Mouse (Mus musculus): ENCODE data around the gene A4gnt. TPM values are rescaled to one million over a fixed set of nuclear protein-coding genes. Genes with fewer than 3 reads are reported as not detected.

The A4gnt gene
- polyA plus RNA-seq (2015; fragmentation: Nextera tagmentation; extraction: Ambion mirVana) = not detected in 2 replicates

- H3K9me3 ChIP-seq (ENCODE audit: control insufficient read depth, low read length) = no peaks in the 10 kb centered on the region
- no peaks in the 10 kb centered on the region for H3K27me3 ChIP-seq (replicated peaks; ENCODE audit: control insufficient read depth, insufficient read depth, low read length)
- H3K27ac ChIP-seq (ENCODE audit: low read length) = no peak within 1 kb of the TSS
- no peak within 1 kb of the TSS for H3K4me3 ChIP-seq (replicated peaks; ENCODE audit: low read length)
- H3K36me3 ChIP-seq (ENCODE audit: control insufficient read depth, insufficient read depth) = no peaks in the 10 kb centered on the region
- H3K4me1 ChIP-seq (replicated peaks; ENCODE audit: control insufficient read depth, insufficient read depth, low read length) = no peaks in the 10 kb centered on the region
- WGBS = 48% methylated on average over 2 of the region's 2 CpGs
- H3K9ac ChIP-seq (replicated peaks; ENCODE audit: low read depth, low read length) = no peak within 1 kb of the TSS
- ATAC-seq = no peak
- no peak within 1 kb of the TSS for H3K4me2 ChIP-seq (ENCODE audit: low read length)
Observed at GRCm38 (mm10) chr9:99612202-99612601, at the start of gene A4gnt. Gene A4gnt (plus strand): TSS chr9:99612502.

GRCm38 (mm10) chr9:99563714-99564113 lies 48.6 kb upstream of the A4gnt start:
- no peak for ATAC-seq
- H3K27ac ChIP-seq (ENCODE audit: low read length) = no peak overlapping the region
- H3K27me3 ChIP-seq (replicated peaks; ENCODE audit: control insufficient read depth, insufficient read depth, low read length) = no peaks in the 10 kb centered on the region
- H3K4me1 ChIP-seq (replicated peaks; ENCODE audit: control insufficient read depth, insufficient read depth, low read length) = peaks cover 8% of the 10 kb centered on the region
- no peak overlapping the region for H3K4me2 ChIP-seq (ENCODE audit: low read length)
- WGBS = 32% methylated on average over 11 of the region's 11 CpGs
- H3K4me3 ChIP-seq (replicated peaks; ENCODE audit: low read length) = no peak overlapping the region
- H3K9ac ChIP-seq (replicated peaks; ENCODE audit: low read depth, low read length) = no peak overlapping the region
- no peaks in the 10 kb centered on the region for H3K36me3 ChIP-seq (ENCODE audit: control insufficient read depth, insufficient read depth)
- H3K9me3 ChIP-seq (ENCODE audit: control insufficient read depth, low read length) = no peaks in the 10 kb centered on the region

- H3K4me1 ChIP-seq (replicated peaks; ENCODE audit: control insufficient read depth, insufficient read depth, low read length) = peaks cover 8% of the 10 kb centered on the region
- peak; percentile 43 for ATAC-seq
Observed at GRCm38 (mm10) chr9:99568023-99568346, 44.3 kb upstream of the A4gnt start.

GRCm38 (mm10) chr9:99568347-99569070 lies 43.8 kb upstream of the A4gnt start, which contains the start of gene Armc8:
Gene Armc8 (minus strand): TSS chr9:99568899.
- H3K36me3 ChIP-seq (ENCODE audit: control insufficient read depth, insufficient read depth) = no peaks in the 10 kb centered on the region
- H3K4me3 ChIP-seq (replicated peaks; ENCODE audit: low read length) = peak within 1 kb of the TSS; percentile 95
- H3K27me3 ChIP-seq (replicated peaks; ENCODE audit: control insufficient read depth, insufficient read depth, low read length) = no peaks in the 10 kb centered on the region
- no peaks in the 10 kb centered on the region for H3K9me3 ChIP-seq (ENCODE audit: control insufficient read depth, low read length)
- WGBS = under 1% methylated on average over 66 of the region's 70 CpGs
- H3K4me2 ChIP-seq (ENCODE audit: low read length) = peak within 1 kb of the TSS; percentile 93
- peak within 1 kb of the TSS; percentile 96 for H3K9ac ChIP-seq (replicated peaks; ENCODE audit: low read depth, low read length)
- ATAC-seq = peak; percentile 96
- peak within 1 kb of the TSS; percentile 95 for H3K27ac ChIP-seq (ENCODE audit: low read length)
- H3K4me1 ChIP-seq (replicated peaks; ENCODE audit: control insufficient read depth, insufficient read depth, low read length) = peaks cover 8% of the 10 kb centered on the region

More at GRCm38 (mm10) chr9:99568023-99568346, 44.3 kb upstream of the A4gnt start:
- WGBS = under 1% methylated on average over 15 of the region's 15 CpGs
- Histone ChIP-seq H3K4me2 (ENCODE audit: low read length) (peak overlapping the region; percentile 93), H3K27me3 (replicated peaks; ENCODE audit: control insufficient read depth, insufficient read depth, low read length) (no peaks in the 10 kb centered on the region), H3K9me3 (ENCODE audit: control insufficient read depth, low read length) (no peaks in the 10 kb centered on the region), H3K27ac (ENCODE audit: low read length) (peak overlapping the region; percentile 95), H3K36me3 (ENCODE audit: control insufficient read depth, insufficient read depth) (no peaks in the 10 kb centered on the region), H3K4me3 (replicated peaks; ENCODE audit: low read length) (peak overlapping the region; percentile 95), H3K9ac (replicated peaks; ENCODE audit: low read depth, low read length) (peak overlapping the region; percentile 96)

GRCm38 (mm10) chr9:99569071-99569397 lies 43.3 kb upstream of the A4gnt start:
- WGBS = 1% methylated on average over 9 of the region's 9 CpGs
- no peak; the same call in 1 of the 2 replicates for ATAC-seq

GRCm38 (mm10) chr9:99575677-99576480 lies 36.4 kb upstream of the A4gnt start, which contains the start of gene Dbr1:
Gene Dbr1 (plus strand): TSS chr9:99575799.
- H3K4me2 ChIP-seq (ENCODE audit: low read length) = peak within 1 kb of the TSS; percentile 85
- H3K4me3 ChIP-seq (replicated peaks; ENCODE audit: low read length) = peak within 1 kb of the TSS; percentile 97
- under 1% methylated on average over 57 of the region's 57 CpGs for WGBS
- H3K4me1 ChIP-seq (replicated peaks; ENCODE audit: control insufficient read depth, insufficient read depth, low read length) = peaks cover 14% of the 10 kb centered on the region
- H3K27me3 ChIP-seq (replicated peaks; ENCODE audit: control insufficient read depth, insufficient read depth, low read length) = no peaks in the 10 kb centered on the region
- H3K9me3 ChIP-seq (ENCODE audit: control insufficient read depth, low read length) = no peaks in the 10 kb centered on the region
- no peaks in the 10 kb centered on the region for H3K36me3 ChIP-seq (ENCODE audit: control insufficient read depth, insufficient read depth)
- ATAC-seq = peak; percentile 96
- H3K9ac ChIP-seq (replicated peaks; ENCODE audit: low read depth, low read length) = peak within 1 kb of the TSS; percentile 93
- H3K27ac ChIP-seq (ENCODE audit: low read length) = peak within 1 kb of the TSS; percentile 31

More at GRCm38 (mm10) chr9:99569071-99569397, 43.3 kb upstream of the A4gnt start:
- Histone ChIP-seq H3K27me3 (replicated peaks; ENCODE audit: control insufficient read depth, insufficient read depth, low read length) (no peaks in the 10 kb centered on the region), H3K4me3 (replicated peaks; ENCODE audit: low read length) (peak overlapping the region; percentile 95), H3K9ac (replicated peaks; ENCODE audit: low read depth, low read length) (peak overlapping the region; percentile 96), H3K4me1 (replicated peaks; ENCODE audit: control insufficient read depth, insufficient read depth, low read length) (peaks cover 8% of the 10 kb centered on the region), H3K9me3 (ENCODE audit: control insufficient read depth, low read length) (no peaks in the 10 kb centered on the region), H3K36me3 (ENCODE audit: control insufficient read depth, insufficient read depth) (no peaks in the 10 kb centered on the region), H3K27ac (ENCODE audit: low read length) (peak overlapping the region; percentile 95), H3K4me2 (ENCODE audit: low read length) (peak overlapping the region; percentile 93)

GRCm38 (mm10) chr9:99580655-99581054 lies 31.6 kb upstream of the A4gnt start:
- H3K36me3 ChIP-seq (ENCODE audit: control insufficient read depth, insufficient read depth) = peaks cover 19% of the 10 kb centered on the region

GRCm38 (mm10) chr9:99587505-99588202 lies 24.6 kb upstream of the A4gnt start:
- ATAC-seq = no peak
- no peaks in the 10 kb centered on the region for H3K4me1 ChIP-seq (replicated peaks; ENCODE audit: control insufficient read depth, insufficient read depth, low read length)
- no peak overlapping the region for H3K27ac ChIP-seq (ENCODE audit: low read length)
- H3K9me3 ChIP-seq (ENCODE audit: control insufficient read depth, low read length) = no peaks in the 10 kb centered on the region
- H3K4me3 ChIP-seq (replicated peaks; ENCODE audit: low read length) = no peak overlapping the region
- H3K9ac ChIP-seq (replicated peaks; ENCODE audit: low read depth, low read length) = no peak overlapping the region
- peaks cover 11% of the 10 kb centered on the region for H3K36me3 ChIP-seq (ENCODE audit: control insufficient read depth, insufficient read depth)
- no peak overlapping the region for H3K4me2 ChIP-seq (ENCODE audit: low read length)
- H3K27me3 ChIP-seq (replicated peaks; ENCODE audit: control insufficient read depth, insufficient read depth, low read length) = no peaks in the 10 kb centered on the region
- 30% methylated on average over 8 of the region's 8 CpGs for WGBS

More at GRCm38 (mm10) chr9:99580655-99581054, 31.6 kb upstream of the A4gnt start:
- peak; percentile 42; the same call in 1 of the 2 replicates for ATAC-seq
- Histone ChIP-seq H3K4me2 (ENCODE audit: low read length) (no peak overlapping the region), H3K4me3 (replicated peaks; ENCODE audit: low read length) (no peak overlapping the region), H3K4me1 (replicated peaks; ENCODE audit: control insufficient read depth, insufficient read depth, low read length) (peaks cover 14% of the 10 kb centered on the region), H3K27ac (ENCODE audit: low read length) (no peak overlapping the region), H3K9me3 (ENCODE audit: control insufficient read depth, low read length) (no peaks in the 10 kb centered on the region), H3K27me3 (replicated peaks; ENCODE audit: control insufficient read depth, insufficient read depth, low read length) (no peaks in the 10 kb centered on the region), H3K9ac (replicated peaks; ENCODE audit: low read depth, low read length) (no peak overlapping the region)
- WGBS = 53% methylated on average over 2 of the region's 2 CpGs

- no peak overlapping the region for H3K4me2 ChIP-seq (ENCODE audit: low read length)
- H3K4me3 ChIP-seq (replicated peaks; ENCODE audit: low read length) = no peak overlapping the region
- ATAC-seq = no peak
- H3K9ac ChIP-seq (replicated peaks; ENCODE audit: low read depth, low read length) = no peak overlapping the region
- no peaks in the 10 kb centered on the region for H3K4me1 ChIP-seq (replicated peaks; ENCODE audit: control insufficient read depth, insufficient read depth, low read length)
- WGBS = 75% methylated on average over 8 of the region's 8 CpGs
- no peaks in the 10 kb centered on the region for H3K36me3 ChIP-seq (ENCODE audit: control insufficient read depth, insufficient read depth)
- H3K27ac ChIP-seq (ENCODE audit: low read length) = no peak overlapping the region
- no peaks in the 10 kb centered on the region for H3K27me3 ChIP-seq (replicated peaks; ENCODE audit: control insufficient read depth, insufficient read depth, low read length)
- no peaks in the 10 kb centered on the region for H3K9me3 ChIP-seq (ENCODE audit: control insufficient read depth, low read length)
Observed at GRCm38 (mm10) chr9:99591144-99591543, 21.2 kb upstream of the A4gnt start.

Measured in forebrain, embryonic 16.5 days (tissue).